Mouse (Mus musculus): ENCODE results near the gene Dgka. TPM values are rescaled to one million over a fixed set of nuclear protein-coding genes. Genes with fewer than 3 reads are reported as not detected.

Gene Dgka
- total RNA-seq, 2 experiments from 2014 or later = 5.6 to 7.8 TPM

GRCm38 (mm10) chr10:128695411-128695991 lies 49.2 kb downstream of the Dgka start:
- intact Hi-C loops (cut with DNase I) = loop anchor here (5.0 kb wide), 1 partner anchor 52 kb away; the partner anchor contains the start of gene Pym1
- no peak for DNase-seq (ENCODE audit: low spot score in 2 of 2)

GRCm38 (mm10) chr10:128674469-128675008 lies 70.1 kb downstream of the Dgka start:
- DNase-seq (ENCODE audit: low spot score in 2 of 2) = no peak
- intact Hi-C loops (cut with DNase I) = loop anchor here (5.0 kb wide), 2 partner anchors 107 to 127 kb away; partner anchors contain the start of genes Pa2g4, Rpl41 and Zc3h10

- intact Hi-C loops (cut with DNase I) = loop anchor here (2.0 to 5.0 kb wide), 3 partner anchors 47 to 127 kb away; partner anchors contain the start of genes Pa2g4, Rpl41, Rps26 and Zc3h10
- peak; percentile 74 to 83 for DNase-seq (ENCODE audit: low spot score in 2 of 2)
These were observed 70.7 kb downstream of the Dgka start, which contains the start of gene Suox for GRCm38 (mm10) chr10:128673763-128674468. Suox (minus strand) TSS chr10:128674073.

- no peak for DNase-seq (ENCODE audit: low spot score in 2 of 2)
These were observed 73.5 kb downstream of the Dgka start for GRCm38 (mm10) chr10:128671148-128671547.

More at GRCm38 (mm10) chr10:128671148-128671547, 73.5 kb downstream of the Dgka start:
- intact Hi-C loops (cut with DNase I) = loop anchor here (5.0 kb wide), 2 partner anchors 104 to 124 kb away; partner anchors contain the start of genes Pa2g4, Rpl41 and Zc3h10

Other genes starting within 250 kb of the Dgka start
- gene Myl6b, start 246.2 kb downstream of the Dgka start, total RNA-seq (2021) = 10 to 100 TPM; 26.3 to 27.0 TPM
- gene Esyt1, start 219.0 kb downstream of the Dgka start, total RNA-seq (2021) = 1 to 10 TPM; 8.5 to 9.0 TPM
- gene Zc3h10, start 197.1 kb downstream of the Dgka start, total RNA-seq (2021) = 10 to 100 TPM; 14.2 to 15.0 TPM
- gene Rpl41, start 195.6 kb downstream of the Dgka start, total RNA-seq (2021) = 1,000 to 10,000 TPM; 1,491 to 1,683 TPM
- gene Pa2g4, start 178.9 kb downstream of the Dgka start, total RNA-seq (2021) = 10 to 100 TPM; 58.2 to 59.3 TPM
- 1 to 10 TPM; 6.5 to 9.4 TPM for gene Erbb3, start 155.2 kb downstream of the Dgka start, total RNA-seq (2021)
- gene Rps26, start 118.1 kb downstream of the Dgka start, total RNA-seq (2021) = 100 to 1,000 TPM; 245 to 252 TPM
- gene Ikzf4, start 98.9 kb downstream of the Dgka start, total RNA-seq (2021) = 10 to 100 TPM; 10.2 to 19.0 TPM
- 10 to 100 TPM; 12.0 to 12.6 TPM for gene Suox, start 70.8 kb downstream of the Dgka start, total RNA-seq (2021)
- gene Rab5b, start 48.6 kb downstream of the Dgka start, total RNA-seq (2021) = 100 to 1,000 TPM; 129 to 134 TPM
- under 1 TPM; 0.48 to 0.79 TPM for gene Pmel, start 40.7 kb downstream of the Dgka start, total RNA-seq (2021)
- gene Cdk2, start 39.8 kb downstream of the Dgka start, total RNA-seq (2021) = 1 to 10 TPM; 2.1 to 2.6 TPM
- 10 to 100 TPM; 27.7 to 31.8 TPM for gene Pym1, start 3.0 kb upstream of the Dgka start, total RNA-seq (2021)
- gene Mmp19, start 46.1 kb upstream of the Dgka start, total RNA-seq (2021) = under 1 TPM; 0.50 to 0.76 TPM
- gene Dnajc14, start 59.2 kb upstream of the Dgka start, total RNA-seq (2021) = 10 to 100 TPM; 65.0 to 66.9 TPM
- gene Tmem198b, start 59.5 kb upstream of the Dgka start, total RNA-seq (2021) = 1 to 10 TPM; 8.4 to 8.5 TPM
- 10 to 100 TPM; 32.9 to 40.9 TPM for gene Sarnp, start 72.5 kb upstream of the Dgka start, total RNA-seq (2021)
- gene Ormdl2, start 76.8 kb upstream of the Dgka start, total RNA-seq (2021) = 1 to 10 TPM; 7.1 to 7.7 TPM
- gene Gdf11, start 146.9 kb upstream of the Dgka start, total RNA-seq (2021) = 10 to 100 TPM; 12.6 to 14.7 TPM
- 10 to 100 TPM; 59.5 to 64.6 TPM for gene Cd63, start 156.1 kb upstream of the Dgka start, total RNA-seq (2021)
- gene Rdh5, start 178.0 kb upstream of the Dgka start, total RNA-seq (2021) = 1 to 10 TPM; 6.7 to 7.0 TPM
- 10 to 100 TPM; 85.2 to 95.4 TPM for gene Bloc1s1, start 179.2 kb upstream of the Dgka start, total RNA-seq (2021)
- gene Itga7, start 189.0 kb upstream of the Dgka start, total RNA-seq (2021) = 10 to 100 TPM; 13.0 to 16.5 TPM
- gene Mettl7b, start 216.1 kb upstream of the Dgka start, total RNA-seq (2021) = not detected
- gene Olfr9, start 244.6 kb upstream of the Dgka start, total RNA-seq (2021) = not detected

All from left cerebral cortex, postnatal 36 days (tissue).